Mouse (Mus musculus): ENCODE results near the gene Hivep2.

The Hivep2 gene

GRCm38 (mm10) chr10:13965974-13966829 is at the start of gene Hivep2:
Gene Hivep2 (plus strand): TSS chr10:13966075.
- DNase-seq (ENCODE audit: extremely low read depth, low read depth) = no peak

- DNase-seq (ENCODE audit: extremely low read depth, low read depth) = no peak
These were observed 49.1 kb upstream of the Hivep2 start for GRCm38 (mm10) chr10:13916645-13917342.

GRCm38 (mm10) chr10:13921641-13922385 is 44.1 kb upstream of the Hivep2 start:
- DNase-seq (ENCODE audit: extremely low read depth, low read depth) = no peak

GRCm38 (mm10) chr10:13929306-13929705 is 36.6 kb upstream of the Hivep2 start:
- DNase-seq (ENCODE audit: extremely low read depth, low read depth) = no peak

GRCm38 (mm10) chr10:13932147-13932546 is 33.7 kb upstream of the Hivep2 start:
- DNase-seq (ENCODE audit: extremely low read depth, low read depth) = no peak

DNA sequence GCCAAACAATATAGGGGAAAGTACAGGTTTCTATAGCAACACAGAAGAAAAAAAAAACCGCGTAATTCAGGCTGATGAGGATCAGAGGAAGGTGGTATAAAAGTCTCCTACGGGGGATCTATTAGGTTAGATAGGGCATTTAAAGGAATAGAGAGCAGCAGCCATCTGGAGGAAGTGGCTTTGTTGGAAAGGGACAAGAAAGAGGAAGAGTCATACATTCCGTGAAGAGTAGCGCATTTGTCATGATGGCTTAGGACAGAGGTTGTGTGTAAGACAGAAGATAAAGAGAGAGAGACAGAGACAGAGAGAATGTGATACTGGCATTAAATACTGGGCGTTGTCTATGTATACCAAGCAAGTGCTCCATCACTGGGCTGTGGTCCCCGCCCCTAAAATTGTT is 32.6 kb upstream of the Hivep2 start:
- no peak for DNase-seq (ENCODE audit: extremely low read depth, low read depth)

DNA sequence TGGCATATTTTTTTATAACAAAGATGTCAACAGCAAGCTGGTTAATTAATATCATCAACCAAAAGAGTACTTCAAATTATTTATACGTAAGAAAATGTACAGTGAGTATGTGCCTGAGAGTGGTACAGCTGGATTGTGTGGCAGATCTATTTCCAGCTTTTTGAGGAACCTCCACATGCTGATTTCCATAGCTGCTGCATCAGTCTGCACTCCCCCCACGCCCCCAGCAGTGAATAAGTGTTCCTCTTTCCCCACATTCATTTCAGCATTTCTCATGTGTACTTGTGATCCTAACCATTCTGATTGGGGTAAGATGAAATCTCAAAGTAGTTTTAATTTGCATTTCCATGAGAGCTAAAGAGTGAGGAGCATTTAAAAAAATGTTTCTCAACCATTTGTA is 30.2 kb upstream of the Hivep2 start:
- no peak for DNase-seq (ENCODE audit: extremely low read depth, low read depth)

- no peak for DNase-seq (ENCODE audit: extremely low read depth, low read depth)
These were observed 24.5 kb upstream of the Hivep2 start for GRCm38 (mm10) chr10:13941406-13941805.

GRCm38 (mm10) chr10:13943706-13944105 is 22.2 kb upstream of the Hivep2 start:
- no peak for DNase-seq (ENCODE audit: extremely low read depth, low read depth)

DNA sequence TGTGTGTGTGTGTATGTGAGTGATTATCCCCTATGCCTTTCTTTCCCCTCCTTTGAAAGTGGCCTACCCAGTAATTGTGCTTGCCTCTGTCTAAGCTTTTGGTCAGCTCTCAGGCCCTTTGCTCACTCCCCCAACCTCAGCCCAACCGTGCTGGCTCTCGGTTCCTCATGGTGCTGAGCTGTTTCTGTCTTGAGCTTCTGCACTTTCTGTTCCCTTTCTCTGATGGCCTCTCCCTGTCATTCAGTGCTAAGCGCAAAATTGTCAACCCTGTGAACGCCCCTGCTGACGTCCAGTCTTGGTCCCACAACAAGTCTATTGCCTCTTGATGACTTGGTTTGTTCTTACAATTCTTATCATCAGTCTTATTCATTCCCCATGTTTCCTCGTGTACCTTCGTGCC is 19.4 kb upstream of the Hivep2 start:
- DNase-seq (ENCODE audit: extremely low read depth, low read depth) = no peak

DNA sequence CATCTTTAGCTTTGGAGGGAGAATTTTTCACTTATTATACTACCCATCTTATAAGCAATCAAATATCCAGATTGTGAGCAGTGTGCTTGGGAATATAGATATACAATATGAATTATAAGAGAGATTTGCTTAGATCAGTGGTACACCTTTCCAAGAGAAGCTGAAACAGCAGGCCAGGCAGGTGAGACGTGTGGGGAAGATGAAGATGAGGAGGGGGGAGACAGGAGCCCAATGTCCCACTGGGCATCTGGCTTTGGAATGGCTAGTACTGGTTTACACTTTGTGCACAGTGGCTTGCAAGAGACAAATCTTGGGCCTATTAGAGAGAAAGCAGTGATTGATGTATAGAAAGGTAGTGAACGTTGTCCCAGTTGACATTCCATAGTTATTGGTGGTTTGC is 2.9 kb upstream of the Hivep2 start:
- no peak for DNase-seq (ENCODE audit: extremely low read depth, low read depth)

DNA sequence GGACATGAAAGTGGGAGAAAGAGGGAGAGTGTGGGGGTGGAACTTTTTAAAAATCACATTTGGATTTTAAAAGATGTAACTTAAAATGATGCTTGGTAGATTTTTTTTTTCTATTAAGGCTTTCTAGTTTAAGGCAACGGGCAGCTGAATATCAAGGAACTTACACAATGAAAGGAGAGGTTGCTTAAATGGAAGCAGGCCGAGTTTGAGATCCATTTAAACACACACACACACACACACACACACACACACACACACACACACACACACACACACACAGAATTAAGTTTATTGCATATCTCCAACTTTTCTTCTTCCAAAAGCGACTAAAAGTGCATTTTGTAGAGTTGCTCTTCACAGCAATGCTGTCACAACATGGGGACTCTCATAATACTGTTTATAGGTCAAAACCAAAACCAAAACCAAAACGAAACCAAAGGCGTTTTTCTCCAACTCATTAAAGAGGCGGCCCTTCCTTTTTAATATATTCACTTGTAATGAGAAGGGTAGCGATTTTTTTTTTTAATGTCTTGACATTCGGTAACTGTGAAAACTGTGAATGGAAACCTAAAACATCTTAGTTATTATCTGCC is 1.9 kb upstream of the Hivep2 start:
- no peak for DNase-seq (ENCODE audit: extremely low read depth, low read depth)

DNA sequence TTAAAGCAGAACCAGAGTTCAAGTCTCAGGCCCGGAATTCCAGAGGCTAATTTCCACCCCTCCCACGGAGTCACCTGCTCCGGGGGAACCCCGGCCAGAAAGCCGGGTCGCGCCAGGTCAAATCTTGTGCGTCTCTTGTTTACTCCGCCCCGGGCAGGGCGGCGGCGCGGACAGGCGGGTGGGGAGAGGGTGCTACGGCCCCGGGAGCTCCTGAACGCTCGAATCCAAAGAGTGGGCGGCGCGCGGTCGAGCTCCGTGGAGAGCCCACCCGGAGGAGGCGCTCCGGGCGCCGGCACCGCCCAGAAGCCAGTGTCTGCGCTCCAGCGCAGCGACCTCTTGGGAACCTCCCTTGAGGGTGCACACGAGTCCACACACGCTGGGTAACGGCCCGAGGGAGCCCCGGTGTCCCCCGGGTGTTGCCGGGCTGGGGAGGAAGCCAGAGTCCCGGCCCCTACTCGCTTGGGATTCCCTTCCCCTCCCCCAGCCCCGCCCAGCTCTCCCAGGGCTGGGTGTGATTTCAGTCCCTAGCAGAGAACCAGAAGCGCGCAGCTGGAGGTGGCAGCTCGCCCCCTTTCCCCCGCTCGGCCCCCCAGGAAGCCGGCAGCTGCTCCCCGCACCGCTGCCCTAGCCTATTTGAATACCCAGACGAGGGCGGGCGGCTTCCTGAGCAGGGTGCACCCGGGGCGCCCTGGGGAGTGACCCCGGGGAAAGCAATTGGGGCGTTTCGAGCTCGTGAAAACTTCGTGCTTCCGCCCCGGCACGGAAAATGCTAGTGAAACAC is 1.2 kb upstream of the Hivep2 start:
- no peak for DNase-seq (ENCODE audit: extremely low read depth, low read depth)

DNA sequence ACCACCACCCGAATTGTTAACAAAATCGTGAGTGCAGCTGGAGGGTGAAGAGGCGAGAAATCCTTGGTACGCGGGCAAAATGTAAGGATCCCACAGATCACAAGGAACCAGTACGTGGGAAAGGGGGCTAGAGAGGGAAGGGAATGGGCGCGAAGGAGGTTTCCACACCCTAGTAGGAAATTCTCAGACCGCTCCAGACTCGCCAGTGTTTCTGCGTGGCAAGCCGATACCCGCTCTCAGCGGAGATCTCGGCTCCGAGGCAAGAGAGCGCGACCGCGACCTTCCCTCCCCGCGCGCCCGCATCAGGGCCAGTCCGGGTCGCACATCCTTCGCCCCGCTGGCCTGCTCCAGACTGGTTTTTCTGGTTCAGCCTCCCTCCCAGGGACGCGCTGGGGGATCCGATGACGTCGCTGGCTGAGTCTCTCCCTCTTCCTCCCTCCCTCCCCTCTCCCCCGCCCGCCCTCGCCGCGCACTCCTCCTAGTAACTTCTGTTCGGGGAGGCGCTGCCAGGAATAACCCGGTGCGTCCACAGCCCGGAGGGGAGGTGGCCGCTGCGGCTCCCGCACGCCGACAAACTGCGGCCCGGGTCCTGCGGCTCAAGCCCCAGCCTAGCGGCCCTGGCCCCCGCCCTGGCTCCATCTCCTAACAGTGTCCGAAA is 430 bp upstream of the Hivep2 start:
- no peak for DNase-seq (ENCODE audit: extremely low read depth, low read depth)

DNA sequence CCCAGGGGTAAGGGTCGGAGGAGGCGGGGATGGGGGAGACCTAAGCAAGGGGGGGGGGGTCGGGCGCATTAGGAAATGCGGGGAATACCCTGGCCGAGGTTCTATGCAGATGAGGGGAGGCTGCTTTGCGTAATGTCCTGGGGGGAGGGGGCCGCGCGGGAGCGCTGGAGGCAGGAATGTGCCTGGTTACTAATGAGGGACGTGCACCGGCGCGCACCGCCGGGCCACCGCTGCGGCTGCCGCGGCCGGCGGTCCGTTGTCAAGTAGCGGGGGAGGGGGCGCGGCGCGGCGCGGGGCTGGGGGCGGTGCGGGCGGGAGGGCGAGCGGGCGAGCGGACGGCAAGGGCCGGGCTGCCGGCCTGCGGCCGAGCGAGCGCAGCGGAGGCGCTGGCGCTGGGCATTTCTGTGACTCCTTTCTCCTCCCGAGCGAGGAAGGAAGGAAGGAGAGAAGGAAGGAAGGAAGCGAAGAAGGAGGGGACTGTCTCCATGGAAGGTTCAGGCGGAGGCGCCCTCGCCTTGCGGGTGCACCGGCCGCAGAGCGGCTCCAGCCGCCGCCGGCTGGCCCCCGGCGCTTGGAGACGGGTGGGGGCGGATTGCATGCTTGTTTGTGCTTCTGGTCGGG is 1.1 kb downstream of the Hivep2 start:
- DNase-seq (ENCODE audit: extremely low read depth, low read depth) = no peak

GRCm38 (mm10) chr10:13967451-13968233 is 1.8 kb downstream of the Hivep2 start:
- no peak for DNase-seq (ENCODE audit: extremely low read depth, low read depth)

- DNase-seq (ENCODE audit: extremely low read depth, low read depth) = no peak
These were observed 2.3 kb downstream of the Hivep2 start for GRCm38 (mm10) chr10:13968234-13968555.

DNA sequence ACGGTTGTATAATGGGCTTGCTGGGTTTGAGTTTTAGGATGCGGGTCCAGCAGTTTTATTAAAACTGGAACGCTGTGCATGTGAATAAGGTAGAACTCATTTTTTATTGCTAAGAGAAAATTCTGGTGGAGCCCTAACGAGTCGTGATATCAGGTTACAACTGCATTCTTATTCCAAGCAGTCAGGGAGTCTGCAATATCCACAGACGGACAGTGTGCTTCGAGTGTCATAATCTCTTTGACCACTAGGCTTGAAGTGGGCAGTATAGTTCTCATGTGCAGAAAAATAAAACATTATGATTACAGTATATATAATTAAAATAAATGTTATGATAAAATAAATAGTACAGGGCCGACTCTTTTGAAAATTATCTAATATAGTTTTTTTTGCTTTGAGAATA is 3.1 kb downstream of the Hivep2 start:
- no peak for DNase-seq (ENCODE audit: extremely low read depth, low read depth)

DNA sequence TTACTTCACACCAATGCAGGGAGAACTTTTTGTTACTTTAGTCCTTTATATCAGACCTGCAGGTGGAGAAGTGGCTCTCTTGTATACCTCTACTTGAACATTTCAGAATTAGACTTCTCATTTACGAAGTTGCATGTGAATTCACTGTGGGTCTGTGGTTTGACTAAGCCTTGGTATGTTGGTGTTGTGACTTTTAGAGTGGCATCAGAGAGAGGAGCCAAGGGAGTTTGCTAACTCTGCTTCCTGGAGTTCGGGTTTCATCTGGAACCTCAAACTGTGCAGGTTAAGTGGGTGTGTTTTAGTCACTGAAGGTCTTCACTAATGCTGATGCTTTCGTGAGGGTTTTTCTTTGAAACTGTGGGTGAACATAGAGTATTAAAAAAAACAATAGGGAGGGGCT is 4.4 kb downstream of the Hivep2 start:
- no peak for DNase-seq (ENCODE audit: extremely low read depth, low read depth)
